Mouse (Mus musculus) heart, adult 2 months (tissue): ENCODE data around the gene Cgnl1.
A peak's percentile ranks its signal among the peaks of the same experiment; 100 is the strongest.

Source experiments
- CTCF ChIP-seq: fragments of 200-600 bp; IDR thresholded peaks from 2 replicates; pipeline ENCODE4 v1.8.1; 2022; ENCODE audit warnings: antibody characterized with exemption, mild to moderate bottlenecking, moderate library complexity
- EP300 ChIP-seq: fragments of 200-500 bp; IDR thresholded peaks from 2 replicates; pipeline ENCODE4 v1.6.1; 2011; ENCODE audit warnings: low read depth, low read length, control low read depth; ENCODE audit not compliant: insufficient read depth
- POLR2A ChIP-seq: fragments of 200-500 bp; IDR thresholded peaks from 2 replicates; pipeline ENCODE4 v1.6.1; 2011; ENCODE audit warnings: mild to moderate bottlenecking, low read depth, low read length, control low read depth; ENCODE audit not compliant: insufficient read depth

- TF ChIP-seq CTCF: peak; percentile 84
- TF ChIP-seq POLR2A: no peak
- 0 out of 2 replicates have a peak, but pooled peaks have one; percentile 25 for TF ChIP-seq EP300
Observed at GRCm38 (mm10) chr9:71772338-71772737, 936 bp upstream of the Cgnl1 start.
